Mouse (Mus musculus): Measurements from ENCODE around the gene Syne1.

- TF ChIP-seq CTCF (IDR thresholded peaks at IDR 0.05; ENCODE audit: low read depth, low read length) (no peak), GATA1 (IDR thresholded peaks at IDR 0.05; ENCODE audit: borderline replicate concordance, low read length) (no peak), POLR2AphosphoS5 (IDR thresholded peaks at IDR 0.05; ENCODE audit: insufficient replicate concordance, low read depth, low read length) (no peak), TAL1 (conservative IDR thresholded peaks at IDR 0.05; ENCODE audit: low read depth, low read length) (no peak)
Measured at GRCm38 (mm10) chr10:5554941-5555340, 3.7 kb upstream of the Syne1 start.

All from G1E (cell line).